Mouse (Mus musculus): ENCODE results near the gene BC017158. TPM values are rescaled to one million over a fixed set of nuclear protein-coding genes. Genes with fewer than 3 reads are reported as not detected.

BC017158 gene
- polyA plus RNA-seq, 1 experiment from 2014 or later, result 32.1 TPM

DNA sequence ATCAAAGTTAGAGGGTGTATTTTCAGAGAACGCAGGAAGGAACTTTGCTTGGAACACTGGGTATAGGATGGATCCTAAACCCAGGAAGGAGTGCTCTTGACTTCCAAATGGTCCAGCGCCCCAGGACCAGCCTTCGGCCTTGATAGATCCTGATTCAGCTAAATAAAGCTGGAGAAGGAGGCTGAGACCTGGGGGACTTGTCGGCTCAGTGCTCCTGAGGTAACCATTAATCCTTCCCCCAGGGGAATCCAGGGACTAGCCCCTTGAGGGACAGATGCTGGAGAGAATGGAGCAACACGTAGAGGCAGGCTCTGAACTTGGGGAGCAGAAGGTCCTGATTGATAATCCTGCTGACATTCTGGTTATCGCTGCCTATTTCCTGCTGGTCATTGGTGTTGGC, 32.6 kb downstream of the BC017158 start, which contains the start of gene Slc5a2:
Gene Slc5a2, plus strand, starts transcription at position 247 of the 400 bp plus-strand sequence.
- H3K9me3 ChIP-seq (ENCODE audit: control insufficient read depth, low read length), result no peaks in the 10 kb centered on the region
- 73% methylated on average over 6 of the region's 6 CpGs for WGBS
- ATAC-seq (ENCODE audit: low FRiP score, low TSS enrichment), result no peak
- H3K4me3 ChIP-seq (ENCODE audit: low read length), result no peak within 1 kb of the TSS
- no peak within 1 kb of the TSS for H3K4me2 ChIP-seq (replicated peaks; ENCODE audit: low read depth, low read length)
- H3K27ac ChIP-seq (ENCODE audit: low read depth, low read length), result no peak within 1 kb of the TSS
- H3K27me3 ChIP-seq (ENCODE audit: control insufficient read depth, insufficient read depth, low read length), result no peaks in the 10 kb centered on the region
- H3K36me3 ChIP-seq (ENCODE audit: control insufficient read depth, insufficient read depth, low read length), result no peaks in the 10 kb centered on the region
- no peak within 1 kb of the TSS for H3K9ac ChIP-seq (ENCODE audit: low read depth, low read length)
- no peaks in the 10 kb centered on the region for H3K4me1 ChIP-seq (ENCODE audit: control insufficient read depth, insufficient read depth, low read length)

DNA sequence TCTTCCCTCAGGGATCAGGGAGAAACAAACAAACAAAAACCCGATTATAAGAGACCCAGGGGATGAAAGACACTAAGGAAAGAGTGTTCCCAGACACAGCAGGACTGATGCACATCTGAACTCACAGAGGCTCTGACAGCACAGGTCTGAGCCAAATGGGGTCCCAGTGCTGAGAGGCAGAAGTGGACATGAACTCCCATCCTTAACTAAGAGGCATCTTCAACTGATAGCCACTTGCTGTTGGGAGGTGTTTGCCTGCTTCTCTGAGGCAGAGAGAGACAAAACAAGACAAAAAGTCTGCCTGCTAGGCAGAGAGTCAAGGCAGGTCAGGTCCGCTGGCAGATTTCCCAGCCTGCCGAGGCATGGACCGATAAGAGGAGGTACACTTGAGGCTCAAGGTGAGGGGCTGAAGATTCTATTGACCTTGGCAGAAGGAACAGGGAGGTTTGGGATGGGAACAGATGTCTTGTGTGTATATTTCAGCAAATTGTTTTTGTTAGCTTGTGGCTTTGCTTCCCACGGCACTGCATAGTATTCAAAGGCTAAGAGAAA, 41.1 kb downstream of the BC017158 start:
- no peak overlapping the region for H3K9ac ChIP-seq (ENCODE audit: low read depth, low read length)
- H3K4me2 ChIP-seq (replicated peaks; ENCODE audit: low read depth, low read length), result no peak overlapping the region
- H3K9me3 ChIP-seq (ENCODE audit: control insufficient read depth, low read length), result no peaks in the 10 kb centered on the region
- peaks cover 7% of the 10 kb centered on the region for H3K4me1 ChIP-seq (ENCODE audit: control insufficient read depth, insufficient read depth, low read length)
- WGBS, result 44% methylated on average over 5 of the region's 5 CpGs
- H3K4me3 ChIP-seq (ENCODE audit: low read length), result no peak overlapping the region
- H3K36me3 ChIP-seq (ENCODE audit: control insufficient read depth, insufficient read depth, low read length), result peaks cover under 1% of the 10 kb centered on the region; the same call in 1 of the 2 replicates
- no peak overlapping the region for H3K27ac ChIP-seq (ENCODE audit: low read depth, low read length)
- H3K27me3 ChIP-seq (ENCODE audit: control insufficient read depth, insufficient read depth, low read length), result no peaks in the 10 kb centered on the region
- no peak for ATAC-seq (ENCODE audit: low FRiP score, low TSS enrichment)

DNA sequence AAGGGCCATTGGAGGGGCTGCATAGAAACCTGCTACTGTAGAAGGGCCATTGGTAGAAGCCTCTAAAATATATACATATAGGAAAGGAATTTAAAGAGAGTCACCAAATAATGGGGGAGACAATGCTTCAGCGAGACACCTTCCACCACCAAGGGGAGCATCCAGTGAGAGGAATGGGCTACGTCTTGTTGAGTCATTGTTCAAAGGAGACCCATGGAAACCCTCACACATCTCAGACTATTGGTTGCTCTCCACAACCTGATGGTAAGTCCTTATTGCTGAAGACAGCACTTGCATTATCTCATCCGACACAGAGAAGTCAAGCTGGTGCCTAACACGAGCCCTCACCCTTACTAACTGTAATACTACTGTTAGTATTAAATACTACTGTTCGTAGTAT, 42.2 kb downstream of the BC017158 start:
- WGBS, result 96% methylated on average over 5 of the region's 5 CpGs
- Histone ChIP-seq H3K9me3 (ENCODE audit: control insufficient read depth, low read length) (no peaks in the 10 kb centered on the region), H3K27me3 (ENCODE audit: control insufficient read depth, insufficient read depth, low read length) (no peaks in the 10 kb centered on the region), H3K4me1 (ENCODE audit: control insufficient read depth, insufficient read depth, low read length) (peaks cover 14% of the 10 kb centered on the region), H3K36me3 (ENCODE audit: control insufficient read depth, insufficient read depth, low read length) (peaks cover 4% of the 10 kb centered on the region; the same call in 1 of the 2 replicates), H3K4me3 (ENCODE audit: low read length) (no peak overlapping the region), H3K4me2 (replicated peaks; ENCODE audit: low read depth, low read length) (no peak overlapping the region), H3K27ac (ENCODE audit: low read depth, low read length) (no peak overlapping the region), H3K9ac (ENCODE audit: low read depth, low read length) (no peak overlapping the region)
- no peak for ATAC-seq (ENCODE audit: low FRiP score, low TSS enrichment)

DNA sequence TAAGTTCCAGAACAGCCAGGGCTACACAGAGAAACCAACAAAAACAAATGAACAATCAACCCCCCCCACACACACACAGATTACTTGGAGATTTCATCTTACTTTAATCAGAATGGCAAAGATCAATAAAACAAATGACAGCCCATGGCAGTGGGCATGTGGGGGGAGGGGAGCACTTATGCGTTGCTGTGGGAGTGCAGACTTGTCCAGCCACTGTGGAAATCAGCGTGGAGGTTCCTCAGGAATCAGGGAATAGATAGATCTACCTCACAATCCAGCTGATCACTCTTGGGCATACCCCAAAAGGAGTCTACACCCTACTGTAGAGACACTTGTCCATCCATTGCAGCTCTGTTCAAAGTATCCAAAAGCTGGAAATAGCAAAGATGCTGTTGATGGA, 43.0 kb downstream of the BC017158 start:
- WGBS, result 58% methylated on average over 2 of the region's 2 CpGs
- H3K9ac ChIP-seq (ENCODE audit: low read depth, low read length), result no peak overlapping the region
- H3K4me3 ChIP-seq (ENCODE audit: low read length), result no peak overlapping the region
- peaks cover 14% of the 10 kb centered on the region for H3K4me1 ChIP-seq (ENCODE audit: control insufficient read depth, insufficient read depth, low read length)
- H3K27ac ChIP-seq (ENCODE audit: low read depth, low read length), result no peak overlapping the region
- ATAC-seq (ENCODE audit: low FRiP score, low TSS enrichment), result no peak
- no peaks in the 10 kb centered on the region for H3K9me3 ChIP-seq (ENCODE audit: control insufficient read depth, low read length)
- H3K4me2 ChIP-seq (replicated peaks; ENCODE audit: low read depth, low read length), result no peak overlapping the region
- H3K27me3 ChIP-seq (ENCODE audit: control insufficient read depth, insufficient read depth, low read length), result no peaks in the 10 kb centered on the region
- H3K36me3 ChIP-seq (ENCODE audit: control insufficient read depth, insufficient read depth, low read length), result peaks cover 8% of the 10 kb centered on the region; the same call in 1 of the 2 replicates

- H3K36me3 ChIP-seq (ENCODE audit: control insufficient read depth, insufficient read depth, low read length), result peaks cover 10% of the 10 kb centered on the region; the same call in 1 of the 2 replicates
- peak overlapping the region; percentile 37 for H3K9ac ChIP-seq (ENCODE audit: low read depth, low read length)
- peak overlapping the region; percentile 31 for H3K4me3 ChIP-seq (ENCODE audit: low read length)
- H3K4me1 ChIP-seq (ENCODE audit: control insufficient read depth, insufficient read depth, low read length), result peaks cover 14% of the 10 kb centered on the region
- no peaks in the 10 kb centered on the region for H3K27me3 ChIP-seq (ENCODE audit: control insufficient read depth, insufficient read depth, low read length)
- H3K9me3 ChIP-seq (ENCODE audit: control insufficient read depth, low read length), result no peaks in the 10 kb centered on the region
- WGBS, result 10% methylated on average over 24 of the region's 24 CpGs
- H3K4me2 ChIP-seq (replicated peaks; ENCODE audit: low read depth, low read length), result peak overlapping the region; percentile 48
- ATAC-seq (ENCODE audit: low FRiP score, low TSS enrichment), result peak; percentile 38
- H3K27ac ChIP-seq (ENCODE audit: low read depth, low read length), result no peak overlapping the region
Measured at GRCm38 (mm10) chr7:128252609-128253008, 45.4 kb downstream of the BC017158 start.

GRCm38 (mm10) chr7:128251946-128252345, 46.0 kb downstream of the BC017158 start:
- H3K9ac ChIP-seq (ENCODE audit: low read depth, low read length), result peak overlapping the region; percentile 37; the same call in 1 of the 2 replicates
- peaks cover 10% of the 10 kb centered on the region; the same call in 1 of the 2 replicates for H3K36me3 ChIP-seq (ENCODE audit: control insufficient read depth, insufficient read depth, low read length)
- WGBS, result 52% methylated on average over 12 of the region's 12 CpGs
- no peaks in the 10 kb centered on the region for H3K9me3 ChIP-seq (ENCODE audit: control insufficient read depth, low read length)
- no peak for ATAC-seq (ENCODE audit: low FRiP score, low TSS enrichment)
- peak overlapping the region; percentile 48 for H3K4me2 ChIP-seq (replicated peaks; ENCODE audit: low read depth, low read length)
- peaks cover 14% of the 10 kb centered on the region for H3K4me1 ChIP-seq (ENCODE audit: control insufficient read depth, insufficient read depth, low read length)
- peak overlapping the region; percentile 31; the same call in 1 of the 2 replicates for H3K4me3 ChIP-seq (ENCODE audit: low read length)
- H3K27ac ChIP-seq (ENCODE audit: low read depth, low read length), result no peak overlapping the region
- no peaks in the 10 kb centered on the region for H3K27me3 ChIP-seq (ENCODE audit: control insufficient read depth, insufficient read depth, low read length)

DNA sequence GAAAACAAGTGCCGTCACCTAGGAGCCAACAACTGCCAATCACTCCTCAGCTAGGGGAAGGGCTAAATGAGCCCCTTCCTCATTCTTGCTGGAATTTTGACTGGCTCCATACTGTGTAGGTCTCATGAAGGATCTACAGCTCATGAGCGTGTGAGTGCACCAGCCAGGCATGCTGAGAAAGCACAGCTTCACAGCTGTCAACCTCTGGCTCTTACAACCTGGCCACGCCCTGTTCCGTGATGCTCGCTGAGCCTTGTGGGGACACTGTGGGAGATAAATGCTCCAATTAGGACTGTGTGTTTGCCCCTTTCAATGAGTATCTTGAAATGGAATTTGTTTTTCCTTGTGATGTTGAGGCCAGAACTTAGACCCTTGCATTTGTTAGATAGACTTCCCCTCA, 48.0 kb downstream of the BC017158 start:
- no peak overlapping the region for H3K4me3 ChIP-seq (ENCODE audit: low read length)
- no peaks in the 10 kb centered on the region for H3K9me3 ChIP-seq (ENCODE audit: control insufficient read depth, low read length)
- H3K27ac ChIP-seq (ENCODE audit: low read depth, low read length), result no peak overlapping the region
- H3K36me3 ChIP-seq (ENCODE audit: control insufficient read depth, insufficient read depth, low read length), result peaks cover 13% of the 10 kb centered on the region; the same call in 1 of the 2 replicates
- no peak overlapping the region for H3K9ac ChIP-seq (ENCODE audit: low read depth, low read length)
- no peak for ATAC-seq (ENCODE audit: low FRiP score, low TSS enrichment)
- H3K27me3 ChIP-seq (ENCODE audit: control insufficient read depth, insufficient read depth, low read length), result no peaks in the 10 kb centered on the region
- no peak overlapping the region for H3K4me2 ChIP-seq (replicated peaks; ENCODE audit: low read depth, low read length)
- peaks cover 24% of the 10 kb centered on the region for H3K4me1 ChIP-seq (ENCODE audit: control insufficient read depth, insufficient read depth, low read length)
- WGBS, result 94% methylated on average over 5 of the region's 5 CpGs

GRCm38 (mm10) chr7:128248081-128249042, 49.6 kb downstream of the BC017158 start:
- Histone ChIP-seq H3K36me3 (ENCODE audit: control insufficient read depth, insufficient read depth, low read length) (peaks cover 24% of the 10 kb centered on the region), H3K4me3 (ENCODE audit: low read length) (peak overlapping the region; percentile 58), H3K9ac (ENCODE audit: low read depth, low read length) (peak overlapping the region; percentile 74; the same call in 1 of the 2 replicates), H3K4me2 (replicated peaks; ENCODE audit: low read depth, low read length) (peak overlapping the region; percentile 76), H3K27ac (ENCODE audit: low read depth, low read length) (no peak overlapping the region), H3K9me3 (ENCODE audit: control insufficient read depth, low read length) (no peaks in the 10 kb centered on the region), H3K27me3 (ENCODE audit: control insufficient read depth, insufficient read depth, low read length) (no peaks in the 10 kb centered on the region), H3K4me1 (ENCODE audit: control insufficient read depth, insufficient read depth, low read length) (peaks cover 24% of the 10 kb centered on the region)
- no peak for ATAC-seq (ENCODE audit: low FRiP score, low TSS enrichment)
- WGBS, result 79% methylated on average over 10 of the region's 10 CpGs

DNA sequence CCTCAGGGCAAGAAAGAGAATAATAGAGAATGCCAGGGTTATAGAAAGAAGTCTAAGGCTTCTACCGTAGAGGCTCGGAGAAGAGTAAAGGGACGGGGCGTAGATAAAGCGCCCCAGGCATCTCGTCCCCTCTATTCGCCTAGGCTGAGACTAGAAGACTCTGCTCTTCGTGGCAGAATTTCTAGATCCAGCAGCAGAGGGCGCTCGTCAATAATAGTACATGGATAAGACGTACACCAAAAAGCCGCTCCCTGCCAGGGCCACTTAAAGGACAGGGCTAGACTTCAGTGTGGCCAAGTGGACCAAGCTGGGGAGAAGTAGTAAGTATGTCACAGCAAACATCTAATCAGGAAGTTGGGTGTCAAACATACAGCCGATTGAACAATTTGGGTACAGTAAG, 50.5 kb downstream of the BC017158 start:
- Histone ChIP-seq H3K4me3 (ENCODE audit: low read length) (peak overlapping the region; percentile 58), H3K9me3 (ENCODE audit: control insufficient read depth, low read length) (no peaks in the 10 kb centered on the region), H3K4me2 (replicated peaks; ENCODE audit: low read depth, low read length) (peak overlapping the region; percentile 76), H3K9ac (ENCODE audit: low read depth, low read length) (peak overlapping the region; percentile 74), H3K27me3 (ENCODE audit: control insufficient read depth, insufficient read depth, low read length) (no peaks in the 10 kb centered on the region), H3K36me3 (ENCODE audit: control insufficient read depth, insufficient read depth, low read length) (peaks cover 32% of the 10 kb centered on the region), H3K4me1 (ENCODE audit: control insufficient read depth, insufficient read depth, low read length) (peaks cover 23% of the 10 kb centered on the region), H3K27ac (ENCODE audit: low read depth, low read length) (peak overlapping the region; percentile 91)
- WGBS, result 2% methylated on average over 13 of the region's 13 CpGs
- peak; percentile 73 for ATAC-seq (ENCODE audit: low FRiP score, low TSS enrichment)
